Mouse (Mus musculus): ENCODE measurements around the gene Rassf5.

Gene Rassf5

GRCm38 (mm10) chr1:131245089-131245856 is at the start of gene Rassf5:
Rassf5 (minus strand) TSS chr1:131245258.
- peak; percentile 21 to 31 for DNase-seq

GRCm38 (mm10) chr1:131293922-131294250 is 48.8 kb upstream of the Rassf5 start:
- no peak for DNase-seq

GRCm38 (mm10) chr1:131293221-131293921 is 48.3 kb upstream of the Rassf5 start:
- DNase-seq, result no peak

- peak in 1 of 2 experiments; percentile 43 for DNase-seq
Measured at GRCm38 (mm10) chr1:131290648-131291047, 45.6 kb upstream of the Rassf5 start.

- no peak for DNase-seq
Measured at GRCm38 (mm10) chr1:131288938-131289337, 43.9 kb upstream of the Rassf5 start.

GRCm38 (mm10) chr1:131287267-131287666 is 42.2 kb upstream of the Rassf5 start:
- no peak for DNase-seq

GRCm38 (mm10) chr1:131286803-131287202 is 41.7 kb upstream of the Rassf5 start:
- no peak for DNase-seq

- no peak for DNase-seq
Measured at GRCm38 (mm10) chr1:131284616-131285015, 39.6 kb upstream of the Rassf5 start.

- DNase-seq, result no peak
Measured at GRCm38 (mm10) chr1:131284167-131284566, 39.1 kb upstream of the Rassf5 start.

- DNase-seq, result no peak
Measured at GRCm38 (mm10) chr1:131281731-131282130, 36.7 kb upstream of the Rassf5 start.

- peak; percentile 23 to 41 for DNase-seq
Measured at GRCm38 (mm10) chr1:131280280-131280679, 35.2 kb upstream of the Rassf5 start.

GRCm38 (mm10) chr1:131279456-131279776 is 34.4 kb upstream of the Rassf5 start, which contains the start of gene Ikbke:
Ikbke (minus strand) TSS chr1:131279606.
- DNase-seq, result peak in 1 of 2 experiments; percentile 30

- peak; percentile 26 to 61 for DNase-seq
Measured at GRCm38 (mm10) chr1:131278606-131279455, 33.8 kb upstream of the Rassf5 start.

- no peak for DNase-seq
Measured at GRCm38 (mm10) chr1:131276831-131277230, 31.8 kb upstream of the Rassf5 start.

GRCm38 (mm10) chr1:131275577-131275976 is 30.5 kb upstream of the Rassf5 start:
- no peak for DNase-seq

GRCm38 (mm10) chr1:131274725-131275539 is 29.9 kb upstream of the Rassf5 start:
- no peak for DNase-seq

- DNase-seq, result peak in 1 of 2 experiments; percentile 54
Measured at GRCm38 (mm10) chr1:131269797-131270578, 24.9 kb upstream of the Rassf5 start.

- no peak for DNase-seq
Measured at GRCm38 (mm10) chr1:131268776-131269175, 23.7 kb upstream of the Rassf5 start.

- no peak for DNase-seq
Measured at GRCm38 (mm10) chr1:131263905-131264304, 18.8 kb upstream of the Rassf5 start.

- peak in 1 of 2 experiments; percentile 30 for DNase-seq
Measured at GRCm38 (mm10) chr1:131260309-131260656, 15.2 kb upstream of the Rassf5 start.

GRCm38 (mm10) chr1:131259632-131260308 is 14.7 kb upstream of the Rassf5 start:
- DNase-seq, result no peak
